Mouse (Mus musculus) spleen, adult 2 months (tissue): ENCODE data around the gene Gabarap. TPM values are rescaled to one million over a fixed set of nuclear protein-coding genes. Genes with fewer than 3 reads are reported as not detected.

Experiments
- DNase-seq, 2 experiments: peaks; one replicate each; pipeline versions ENCODE4 v3.0.0 to v3.0.0-alpha.2; 2012 to 2021; ENCODE audit warnings: low spot score in 2 of 2, low read depth in 1 of 2
- H3K27ac ChIP-seq: fragments of 200-500 bp; 2 replicates; pipeline ENCODE4 v1.5.1; 2012; ENCODE audit warnings: low read length, inconsistent platforms; ENCODE audit not compliant: insufficient read depth
- H3K27me3 ChIP-seq: fragments of 200-500 bp; 2 replicates; pipeline ENCODE4 v1.6.1; 2012; ENCODE audit warnings: mild to moderate bottlenecking, moderate library complexity, low read length, inconsistent platforms; ENCODE audit not compliant: control insufficient read depth, insufficient read depth
- H3K36me3 ChIP-seq: fragments of 200-500 bp; 2 replicates; pipeline ENCODE4 v1.6.1; 2012; ENCODE audit warnings: mild to moderate bottlenecking, low read length, inconsistent platforms; ENCODE audit not compliant: control insufficient read depth, insufficient read depth
- H3K4me1 ChIP-seq: fragments of 200-500 bp; 2 replicates; pipeline ENCODE4 v1.6.1; 2011; ENCODE audit warnings: inconsistent platforms; ENCODE audit not compliant: control insufficient read depth, insufficient read depth, insufficient read length
- H3K4me3 ChIP-seq: fragments of 200-500 bp; 2 replicates; pipeline ENCODE4 v1.5.1; 2011; ENCODE audit warnings: mild to moderate bottlenecking, inconsistent platforms; ENCODE audit not compliant: insufficient read depth, insufficient read length; ENCODE audit errors: extremely low read depth
- CTCF ChIP-seq: fragments of 200-500 bp; IDR thresholded peaks from 2 replicates; pipeline ENCODE4 v1.5.1; 2011; ENCODE audit warnings: mild to moderate bottlenecking, inconsistent platforms; ENCODE audit not compliant: insufficient read depth, insufficient read length, insufficient replicate concordance; ENCODE audit errors: extremely low read depth
- POLR2A ChIP-seq: fragments of 200-500 bp; IDR thresholded peaks from 2 replicates; pipeline ENCODE4 v1.6.1; 2011; ENCODE audit warnings: low read depth, low read length, inconsistent platforms
- WGBS: fragments of 180-500 bp; shearing (Covaris S2); methylation state at CpG from one replicate; pipeline ENCODE4 v1.1.7; 2018; 5-methylcytosine and 5-hydroxymethylcytosine counted together
- polyA plus RNA-seq: library from polyadenylated mRNA; depleted of rRNA; stranded (reverse); fragments of >200 nt; gene quantifications from 2 replicates; pipeline ENCODE4 v1.2.3, GENCODE M21; 2012

Gene Gabarap
- polyA plus RNA-seq, 1 experiment, result 251 TPM

GRCm38 (mm10) chr11:69998567-69999491 is 7.9 kb downstream of the Gabarap start:
- Histone ChIP-seq H3K36me3 (peaks cover 22% of the 10 kb centered on the region), H3K4me3 (no peak overlapping the region), H3K4me1 (peaks cover 9% of the 10 kb centered on the region; the same call in 1 of the 2 replicates), H3K27ac (no peak overlapping the region), H3K27me3 (no peaks in the 10 kb centered on the region)
- no peak for DNase-seq
- TF ChIP-seq POLR2A (no peak), CTCF (no peak)
- WGBS, result 91% methylated on average over 27 of the region's 27 CpGs

GRCm38 (mm10) chr11:69999666-70000065 is 8.7 kb downstream of the Gabarap start:
- Histone ChIP-seq H3K4me3 (no peak overlapping the region), H3K27me3 (no peaks in the 10 kb centered on the region), H3K4me1 (peaks cover 8% of the 10 kb centered on the region; the same call in 1 of the 2 replicates), H3K27ac (peak overlapping the region; percentile 19), H3K36me3 (peaks cover 19% of the 10 kb centered on the region)
- 77% methylated on average over 8 of the region's 8 CpGs for WGBS
- TF ChIP-seq POLR2A, result no peak
- no peak for DNase-seq

- Histone ChIP-seq H3K36me3 (peaks cover 19% of the 10 kb centered on the region), H3K27me3 (no peaks in the 10 kb centered on the region), H3K27ac (peak within 1 kb of the TSS; percentile 86), H3K4me1 (peaks cover 7% of the 10 kb centered on the region; the same call in 1 of the 2 replicates), H3K4me3 (peak within 1 kb of the TSS; percentile 72)
- DNase-seq, result peak; percentile 91 to 96
- TF ChIP-seq CTCF, result no peak
- TF ChIP-seq POLR2A, result peak; percentile 81
- WGBS, result under 1% methylated on average over 47 of the region's 48 CpGs
These were observed 9.5 kb downstream of the Gabarap start, which contains the start of gene Dvl2 for GRCm38 (mm10) chr11:70000396-70000898. TSS of gene Dvl2 (plus strand) at chr11:70000595.

- 15% methylated on average over 8 of the region's 8 CpGs for WGBS
- TF ChIP-seq CTCF (no peak), POLR2A (no peak)
These were observed 10.2 kb downstream of the Gabarap start for GRCm38 (mm10) chr11:70001159-70001558.

GRCm38 (mm10) chr11:70001865-70002264 is 10.9 kb downstream of the Gabarap start:
- H3K4me1 ChIP-seq, result peaks cover 11% of the 10 kb centered on the region; the same call in 1 of the 2 replicates
- TF ChIP-seq CTCF (no peak), POLR2A (no peak)
- H3K4me3 ChIP-seq, result no peak overlapping the region
- H3K27ac ChIP-seq, result no peak overlapping the region
- H3K36me3 ChIP-seq, result peaks cover 29% of the 10 kb centered on the region
- DNase-seq, result no peak
- no peaks in the 10 kb centered on the region for H3K27me3 ChIP-seq

More at GRCm38 (mm10) chr11:70001159-70001558, 10.2 kb downstream of the Gabarap start:
- H3K27ac ChIP-seq, result no peak overlapping the region; the same call in 1 of the 2 replicates
- peaks cover 24% of the 10 kb centered on the region for H3K36me3 ChIP-seq
- H3K27me3 ChIP-seq, result no peaks in the 10 kb centered on the region
- peak overlapping the region; percentile 72 for H3K4me3 ChIP-seq
- no peak for DNase-seq
- H3K4me1 ChIP-seq, result peaks cover 11% of the 10 kb centered on the region; the same call in 1 of the 2 replicates

GRCm38 (mm10) chr11:70002471-70002870 is 11.5 kb downstream of the Gabarap start:
- DNase-seq, result no peak
- Histone ChIP-seq H3K36me3 (peaks cover 29% of the 10 kb centered on the region), H3K27me3 (no peaks in the 10 kb centered on the region), H3K27ac (no peak overlapping the region), H3K4me3 (no peak overlapping the region), H3K4me1 (peaks cover 11% of the 10 kb centered on the region; the same call in 1 of the 2 replicates)
- TF ChIP-seq POLR2A (no peak), CTCF (no peak)
- 85% methylated on average over 2 of the region's 2 CpGs for WGBS

- H3K27me3 ChIP-seq, result no peaks in the 10 kb centered on the region
- peak; percentile 60; the same call in 1 of the 2 replicates for TF ChIP-seq CTCF
- no peak for TF ChIP-seq POLR2A
- H3K4me1 ChIP-seq, result peaks cover 9% of the 10 kb centered on the region; the same call in 1 of the 2 replicates
- no peak for DNase-seq
- H3K27ac ChIP-seq, result no peak overlapping the region
- WGBS, result 62% methylated on average over 5 of the region's 5 CpGs
- peaks cover 33% of the 10 kb centered on the region for H3K36me3 ChIP-seq
- no peak overlapping the region for H3K4me3 ChIP-seq
These were observed 14.6 kb downstream of the Gabarap start for GRCm38 (mm10) chr11:70005521-70005920.
